Mouse (Mus musculus): Measurements from ENCODE around the gene Vmn1r10.

The Vmn1r10 gene

DNA sequence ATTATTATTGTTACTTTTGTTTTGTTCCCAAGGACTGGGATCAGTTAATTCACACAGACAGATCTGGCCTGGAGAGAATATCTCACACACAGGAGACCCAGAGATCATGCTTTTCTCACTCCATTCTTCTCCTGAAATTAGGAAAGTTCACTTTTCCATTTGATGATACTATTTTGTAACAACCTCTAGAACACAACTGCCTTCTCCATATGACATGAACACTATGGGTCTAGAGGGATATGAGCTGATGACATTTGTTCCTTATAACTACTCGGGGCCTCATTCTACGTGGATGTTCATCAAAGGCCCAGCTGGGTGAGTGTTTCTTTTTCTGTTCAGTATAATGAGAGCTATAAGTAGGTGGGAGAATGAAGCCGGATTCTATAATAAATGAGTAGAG is at the start of gene Vmn1r10:
Gene Vmn1r10, plus strand, starts transcription at position 301 of the 400 bp plus-strand sequence.
- DNase-seq (ENCODE audit: low read depth, low spot score): no peak

DNA sequence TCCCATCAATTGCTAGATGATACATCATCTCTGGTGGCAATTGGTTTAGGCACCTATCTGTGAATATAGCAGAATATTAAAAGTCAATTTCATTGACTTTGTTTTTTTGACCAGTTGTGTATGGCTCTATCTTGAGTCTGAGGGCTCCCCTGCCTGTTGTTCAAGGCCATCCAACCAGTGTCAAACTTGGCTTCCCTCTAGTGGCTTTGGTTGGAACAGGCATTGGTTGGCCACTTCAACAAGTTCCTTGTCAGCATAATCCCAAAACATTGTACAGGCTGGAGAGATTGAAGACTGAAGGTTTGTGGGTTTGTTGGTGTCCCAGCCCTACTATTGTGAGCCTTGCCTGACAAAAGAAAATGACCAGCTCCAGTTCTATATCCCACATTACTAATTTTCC is 45.5 kb upstream of the Vmn1r10 start:
- DNase-seq (ENCODE audit: low read depth, low spot score): no peak

DNA sequence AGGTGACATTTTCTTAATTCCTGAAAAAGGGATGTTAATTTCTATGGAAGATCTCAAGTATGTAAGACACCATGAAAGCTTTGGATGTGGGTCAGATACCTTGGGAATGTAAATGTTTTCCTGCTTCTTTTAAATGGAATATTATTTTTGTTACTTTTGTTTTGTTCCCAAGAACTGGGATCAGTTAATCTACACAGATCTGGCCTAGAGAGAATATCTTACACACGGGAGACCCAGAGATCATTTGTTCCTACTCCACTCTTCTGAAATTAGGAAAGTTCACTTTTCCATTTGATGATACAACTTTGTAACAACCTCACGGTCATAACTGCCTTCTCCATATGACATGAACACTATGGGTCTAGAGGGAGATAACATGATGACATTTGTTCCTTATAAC is 42.8 kb upstream of the Vmn1r10 start, which contains the start of gene Vmn1r9:
Gene Vmn1r9, plus strand, starts transcription at position 301 of the 400 bp plus-strand sequence.
- DNase-seq (ENCODE audit: low read depth, low spot score): no peak

DNA sequence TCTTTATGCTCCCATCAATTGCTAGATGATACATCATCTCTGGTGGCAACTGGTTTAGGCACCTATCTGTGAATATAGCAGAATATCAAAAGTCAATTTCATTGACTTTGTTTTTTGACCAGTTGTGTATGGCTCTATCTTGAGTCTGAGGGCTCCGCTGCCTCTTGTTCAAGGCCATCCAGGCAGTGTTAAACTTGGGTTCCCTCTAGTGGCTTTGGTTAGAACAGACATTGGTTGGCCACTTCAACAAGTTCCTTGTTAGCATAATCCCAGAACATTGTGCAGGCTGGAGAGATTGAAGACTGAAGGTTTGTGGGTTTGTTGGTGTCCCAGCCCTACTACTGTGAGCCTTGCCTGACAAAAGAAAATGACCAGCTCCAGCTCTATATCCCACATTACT is 2.9 kb upstream of the Vmn1r10 start:
- DNase-seq (ENCODE audit: low read depth, low spot score): no peak

DNA sequence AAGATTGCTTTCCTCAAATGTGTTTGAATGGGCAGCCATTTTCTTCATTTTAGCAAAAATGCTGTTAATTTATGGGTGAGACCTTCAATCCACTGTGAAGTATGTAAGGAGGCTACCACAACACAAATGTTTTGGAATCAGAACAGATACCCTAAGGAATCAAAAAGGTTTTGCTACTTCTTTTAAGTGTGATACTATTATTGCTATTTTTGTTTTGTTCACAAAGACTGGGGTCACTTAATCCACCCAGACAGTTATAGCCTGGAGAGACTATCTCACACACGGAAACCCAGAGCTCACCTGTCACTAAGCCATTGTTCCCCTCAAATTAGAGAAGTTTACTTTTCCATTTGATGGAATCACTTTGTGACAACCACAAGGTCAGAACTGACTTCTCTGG is 23.9 kb downstream of the Vmn1r10 start, which contains the start of gene Vmn1r11:
Gene Vmn1r11, plus strand, starts transcription at position 301 of the 400 bp plus-strand sequence.
- DNase-seq (ENCODE audit: low read depth, low spot score): no peak

DNA sequence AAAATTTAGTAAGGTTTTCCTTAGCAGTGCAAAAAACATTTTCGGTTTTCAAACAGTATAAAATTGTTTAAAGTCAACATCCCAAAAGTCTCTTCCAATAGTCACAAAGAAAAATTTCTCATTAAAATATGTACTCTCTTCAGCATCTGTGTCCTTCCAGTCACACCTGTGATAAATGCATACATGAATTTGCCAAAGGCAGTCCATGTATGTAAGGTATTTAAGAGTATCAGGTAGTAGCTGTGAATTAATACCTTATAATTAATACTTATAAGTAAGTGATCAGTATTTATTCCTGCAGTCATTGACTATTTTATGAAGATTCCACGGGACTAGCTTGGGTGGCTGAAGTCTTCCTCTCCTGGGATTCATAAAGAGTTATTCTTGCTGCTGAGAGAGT is 47.4 kb downstream of the Vmn1r10 start, which contains the start of gene Vmn1r12:
Gene Vmn1r12, plus strand, starts transcription at position 301 of the 400 bp plus-strand sequence.
- DNase-seq (ENCODE audit: low read depth, low spot score): no peak
